Mouse (Mus musculus) embryonic facial prominence, embryonic 10.5 days (tissue): Measurements from ENCODE around the gene Slc39a1. TPM values are rescaled to one million over a fixed set of nuclear protein-coding genes. Genes with fewer than 3 reads are reported as not detected.
"Not testable (repeated sequence)": the region's sequence is repeated elsewhere in the genome, so short reads cannot be mapped to it uniquely, and the experiment has no call there.

Source experiments
- DNase-seq: peaks from one replicate; pipeline ENCODE4 v3.0.0-alpha.2; 2017; ENCODE audit warnings: low spot score
- H3K27ac ChIP-seq: fragments of 300-500 bp; sonication (generic); replicated peaks from 2 replicates; pipeline ENCODE4 v1.5.1; 2016; ENCODE audit warnings: mild to moderate bottlenecking
- H3K27me3 ChIP-seq: fragments of 300-500 bp; sonication (generic); replicated peaks from 2 replicates; pipeline ENCODE4 v1.6.1; 2016; ENCODE audit warnings: low read depth, mild to moderate bottlenecking; ENCODE audit not compliant: poor library complexity, severe bottlenecking
- H3K36me3 ChIP-seq: fragments of 300-500 bp; sonication (generic); replicated peaks from 2 replicates; pipeline ENCODE4 v1.6.1; 2016; ENCODE audit warnings: mild to moderate bottlenecking, moderate library complexity
- H3K4me1 ChIP-seq: fragments of 300-500 bp; sonication (generic); 2 replicates; pipeline ENCODE4 v1.6.1; 2016
- H3K4me3 ChIP-seq: fragments of 300-500 bp; sonication (generic); 2 replicates; pipeline ENCODE4 v1.5.1; 2016; ENCODE audit warnings: mild to moderate bottlenecking, moderate library complexity
- H3K9me3 ChIP-seq: fragments of 300-500 bp; sonication (generic); 2 replicates; pipeline ENCODE4 v1.6.1; 2016; ENCODE audit warnings: mild to moderate bottlenecking
- WGBS: fragments of 180-500 bp; shearing (Covaris S2); methylation state at CpG from one replicate; pipeline ENCODE4 v1.1.7; 2016; 5-methylcytosine and 5-hydroxymethylcytosine counted together
- polyA plus RNA-seq: library from polyadenylated mRNA; unstranded; fragments of >200 nt; fragmentation: Nextera tagmentation; extraction: Ambion mirVana; gene quantifications from 2 replicates; pipeline ENCODE4 v1.2.1, GENCODE M21; 2016

Slc39a1 gene
- polyA plus RNA-seq, 1 experiment from 2014 or later = 64.2 TPM

DNA sequence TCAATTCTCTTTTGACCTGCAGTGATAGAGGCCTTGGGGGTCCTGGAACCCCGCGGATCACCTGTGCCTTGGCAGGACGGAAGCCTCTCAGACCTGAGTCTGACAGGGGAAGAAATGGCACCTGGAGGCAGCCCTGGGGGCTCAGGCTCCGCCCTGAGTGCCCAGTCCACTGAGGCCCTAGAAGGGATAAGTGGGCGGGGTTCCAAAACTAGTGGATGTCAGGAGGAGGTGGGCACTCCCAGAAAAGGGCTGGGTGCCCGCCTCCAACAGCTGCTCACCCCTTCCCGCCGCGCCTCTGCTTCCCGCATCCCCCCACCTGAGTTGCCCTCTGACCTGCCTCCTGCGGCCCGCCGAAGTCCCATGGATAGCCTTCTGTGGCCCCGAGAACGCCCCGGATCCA is 28.9 kb downstream of the Slc39a1 start:
- WGBS = 41% methylated on average over 16 of the region's 16 CpGs
- DNase-seq = no peak
- Histone ChIP-seq H3K36me3 (peaks cover 89% of the 10 kb centered on the region), H3K4me1 (peaks cover 10% of the 10 kb centered on the region), H3K9me3 (no peaks in the 10 kb centered on the region), H3K27me3 (no peaks in the 10 kb centered on the region), H3K27ac (no peak overlapping the region), H3K4me3 (no peak overlapping the region)

DNA sequence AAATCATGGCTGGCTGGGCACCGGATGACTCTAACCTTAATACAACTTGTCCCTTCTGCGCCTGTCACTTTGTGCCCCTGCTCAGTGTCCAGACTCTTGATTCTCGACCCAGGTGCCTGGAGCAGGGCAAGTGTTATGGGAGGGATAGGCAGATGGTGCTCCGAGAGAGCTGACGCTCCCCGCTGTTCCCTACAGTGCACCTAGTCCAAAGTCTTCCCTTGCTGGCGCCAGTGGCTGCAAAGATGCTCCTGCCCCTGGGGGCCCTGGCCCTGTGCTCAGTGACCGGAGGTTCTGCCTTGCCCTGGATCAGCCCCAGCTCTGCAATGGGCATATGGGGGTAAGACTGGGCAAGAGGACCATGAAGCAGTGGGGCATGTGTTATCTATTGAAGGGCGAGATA is 29.8 kb downstream of the Slc39a1 start:
- Histone ChIP-seq H3K27me3 (no peaks in the 10 kb centered on the region), H3K36me3 (peaks cover 80% of the 10 kb centered on the region), H3K9me3 (no peaks in the 10 kb centered on the region), H3K4me3 (0 out of 2 replicates have a peak overlapping the region, but pooled peaks have one; percentile 3), H3K4me1 (peaks cover 6% of the 10 kb centered on the region; the same call in 1 of the 2 replicates), H3K27ac (no peak overlapping the region)
- 89% methylated on average over 9 of the region's 9 CpGs for WGBS
- DNase-seq = no peak

DNA sequence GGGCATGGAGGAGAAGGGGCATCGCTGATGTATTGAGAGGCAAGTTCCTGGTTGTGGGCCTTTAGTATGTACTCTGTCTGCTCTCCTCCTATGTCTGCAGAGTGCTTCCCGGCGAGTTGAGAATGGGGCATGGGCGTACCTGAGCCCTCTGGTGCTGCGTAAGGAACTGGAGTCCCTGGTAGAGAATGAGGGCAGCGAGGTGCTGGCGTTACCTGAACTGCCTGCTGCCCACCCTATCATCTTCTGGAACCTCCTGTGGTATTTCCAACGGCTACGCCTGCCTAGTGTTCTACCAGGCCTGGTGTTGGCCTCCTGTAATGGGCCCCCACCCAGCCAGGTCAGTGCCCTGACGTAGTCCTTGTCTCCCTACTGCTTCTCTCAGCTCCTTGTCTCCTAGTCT is 30.2 kb downstream of the Slc39a1 start:
- no peak overlapping the region for H3K27ac ChIP-seq
- no peak for DNase-seq
- peaks cover 6% of the 10 kb centered on the region; the same call in 1 of the 2 replicates for H3K4me1 ChIP-seq
- peaks cover 75% of the 10 kb centered on the region for H3K36me3 ChIP-seq
- H3K4me3 ChIP-seq = 0 out of 2 replicates have a peak overlapping the region, but pooled peaks have one; percentile 3
- H3K9me3 ChIP-seq = no peaks in the 10 kb centered on the region
- no peaks in the 10 kb centered on the region for H3K27me3 ChIP-seq
- 91% methylated on average over 10 of the region's 10 CpGs for WGBS

DNA sequence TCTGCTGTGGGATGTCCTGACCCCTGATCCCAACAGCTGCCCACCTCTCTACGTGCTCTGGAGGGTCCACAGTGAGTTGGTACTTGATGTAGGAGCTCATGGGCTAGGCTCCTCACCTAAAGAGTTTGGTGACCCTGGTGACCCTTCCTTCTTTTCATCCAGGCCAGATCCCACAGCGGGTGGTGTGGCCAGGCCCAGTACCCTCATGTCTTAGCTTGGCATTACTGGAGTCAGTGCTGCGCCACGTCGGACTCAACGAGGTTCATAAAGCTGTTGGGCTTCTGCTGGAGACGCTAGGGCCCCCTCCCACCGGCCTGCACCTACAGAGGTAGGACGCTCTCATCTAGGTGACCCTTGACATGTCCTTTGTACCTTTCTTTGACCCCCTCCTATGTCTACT is 31.2 kb downstream of the Slc39a1 start:
- Histone ChIP-seq H3K27ac (no peak overlapping the region), H3K27me3 (no peaks in the 10 kb centered on the region), H3K4me1 (peaks cover 6% of the 10 kb centered on the region; the same call in 1 of the 2 replicates), H3K4me3 (no peak overlapping the region), H3K36me3 (peaks cover 65% of the 10 kb centered on the region), H3K9me3 (no peaks in the 10 kb centered on the region)
- DNase-seq = no peak
- WGBS = 91% methylated on average over 9 of the region's 9 CpGs

DNA sequence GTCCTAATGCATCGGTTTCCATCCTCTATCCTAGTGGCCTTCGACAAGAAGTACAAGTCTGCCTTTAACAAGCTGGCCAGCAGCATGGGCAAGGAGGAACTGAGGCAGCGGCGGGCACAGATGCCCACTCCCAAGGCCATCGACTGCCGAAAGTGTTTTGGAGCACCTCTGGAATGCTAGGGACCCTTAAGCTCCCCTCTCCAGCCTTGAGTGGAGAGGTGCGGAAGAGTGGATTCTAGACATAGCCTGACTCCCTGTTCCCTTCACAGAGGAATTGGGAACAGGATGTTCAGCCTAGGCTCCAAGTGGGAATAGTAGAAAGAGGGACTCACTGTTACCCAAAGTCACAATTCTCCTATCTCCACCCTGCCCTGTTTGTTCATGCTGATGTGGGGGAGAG is 31.8 kb downstream of the Slc39a1 start:
- Histone ChIP-seq H3K27ac (no peak overlapping the region), H3K4me1 (peaks cover 6% of the 10 kb centered on the region; the same call in 1 of the 2 replicates), H3K9me3 (no peaks in the 10 kb centered on the region), H3K36me3 (peaks cover 63% of the 10 kb centered on the region), H3K4me3 (no peak overlapping the region), H3K27me3 (no peaks in the 10 kb centered on the region)
- 98% methylated on average over 7 of the region's 7 CpGs for WGBS
- DNase-seq = no peak

DNA sequence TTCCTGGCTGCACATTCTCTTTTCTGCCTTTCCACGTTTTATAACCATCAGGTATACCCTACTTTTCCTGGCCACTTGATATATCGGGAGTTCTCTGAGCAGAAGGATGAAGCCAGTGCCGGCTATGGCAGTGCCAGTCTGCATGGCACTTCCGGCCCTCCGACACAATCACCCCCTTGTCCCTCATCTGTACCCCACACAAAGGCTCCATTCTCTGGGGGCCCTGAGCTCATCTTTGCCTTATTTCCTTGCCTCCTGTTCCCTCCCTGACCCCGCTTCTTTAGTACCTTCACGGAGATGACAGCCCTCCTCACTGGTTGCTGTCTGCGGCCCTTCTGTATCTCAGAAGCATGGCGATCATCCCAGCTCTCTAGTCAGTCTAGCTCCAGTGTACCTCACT is 32.7 kb downstream of the Slc39a1 start:
- no peaks in the 10 kb centered on the region for H3K27me3 ChIP-seq

DNA sequence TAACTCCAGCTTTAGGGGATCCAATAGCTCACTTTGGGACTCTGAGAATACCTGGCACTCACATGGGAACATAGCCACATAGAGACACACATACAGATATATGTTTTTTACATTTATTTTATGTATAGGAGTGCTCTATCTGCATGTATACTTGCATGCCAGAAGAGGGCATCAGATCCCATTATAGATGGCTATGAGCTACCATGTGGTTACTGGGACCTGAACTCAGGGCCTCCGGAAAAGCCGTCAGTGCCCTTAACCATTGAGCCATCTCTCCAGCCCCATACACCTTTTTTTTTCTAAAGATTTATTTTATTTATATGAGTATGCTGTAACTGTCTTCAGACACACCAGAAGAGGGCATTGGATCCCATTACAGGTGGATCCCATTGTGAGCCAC is 36.2 kb downstream of the Slc39a1 start:
- Histone ChIP-seq H3K9me3 (no peaks in the 10 kb centered on the region), H3K27ac (no peak overlapping the region), H3K4me1 (no peaks in the 10 kb centered on the region), H3K36me3 (peaks cover 22% of the 10 kb centered on the region), H3K27me3 (no peaks in the 10 kb centered on the region), H3K4me3 (no peak overlapping the region)
- WGBS = 95% methylated on average over 2 of the region's 2 CpGs
- no peak for DNase-seq

More for the DNA sequence above, 32.7 kb downstream of the Slc39a1 start:
- Histone ChIP-seq H3K4me1 (peaks cover 6% of the 10 kb centered on the region; the same call in 1 of the 2 replicates), H3K36me3 (peaks cover 57% of the 10 kb centered on the region), H3K9me3 (no peaks in the 10 kb centered on the region), H3K27ac (no peak overlapping the region), H3K4me3 (no peak overlapping the region)
- no peak for DNase-seq
- WGBS = 70% methylated on average over 9 of the region's 9 CpGs

DNA sequence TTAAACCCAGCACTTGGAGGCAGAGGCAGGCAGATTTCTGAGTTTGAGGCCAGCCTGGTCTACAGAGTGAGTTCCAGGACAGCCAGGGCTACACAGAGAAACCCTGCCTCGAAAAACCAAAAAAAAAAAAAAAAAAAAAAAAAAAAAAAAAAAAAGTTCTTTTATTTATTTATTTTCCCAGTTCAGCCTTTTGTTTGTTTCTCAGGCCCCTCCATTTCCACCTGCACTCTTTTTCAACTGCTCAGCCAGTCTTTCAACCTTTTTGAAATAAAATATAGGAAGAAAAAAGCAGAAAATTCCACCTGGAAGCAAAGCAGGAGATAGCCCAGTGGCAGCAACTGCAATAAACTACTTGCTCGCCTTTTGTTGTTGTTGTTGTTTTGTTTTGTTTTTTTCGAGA is 41.4 kb downstream of the Slc39a1 start:
- not testable (repeated sequence) for DNase-seq, H3K9me3 ChIP-seq, H3K4me3 ChIP-seq, H3K27ac ChIP-seq, H3K36me3 ChIP-seq, H3K27me3 ChIP-seq
- peaks cover 11% of the 10 kb centered on the region for H3K4me1 ChIP-seq
- 63% methylated on average over 3 of the region's 3 CpGs for WGBS

DNA sequence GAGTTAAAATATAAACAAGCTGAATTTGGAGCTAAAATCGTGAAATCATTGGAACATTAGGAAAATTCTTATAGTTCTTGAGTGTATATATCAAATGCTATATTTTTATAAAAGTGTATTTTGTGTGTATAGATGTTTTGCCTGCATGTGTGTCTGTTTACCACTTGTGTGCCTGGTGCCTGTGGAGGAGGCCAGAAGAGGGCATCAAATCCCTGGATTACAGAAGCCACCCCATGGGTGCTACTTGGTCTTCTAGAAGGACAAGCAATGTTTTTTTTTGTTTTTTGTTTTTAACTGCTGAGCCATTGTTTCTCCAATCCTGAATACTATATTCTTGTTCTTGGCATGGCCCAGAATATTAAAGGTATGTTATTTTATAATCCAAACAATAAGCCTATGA is 42.6 kb downstream of the Slc39a1 start:
- H3K36me3 ChIP-seq = peaks cover 7% of the 10 kb centered on the region; the same call in 1 of the 2 replicates
- no peaks in the 10 kb centered on the region for H3K9me3 ChIP-seq
- H3K27me3 ChIP-seq = no peaks in the 10 kb centered on the region
- H3K27ac ChIP-seq = no peak overlapping the region
- WGBS = 92% methylated on average over 1 of the region's 1 CpGs
- H3K4me1 ChIP-seq = peaks cover 20% of the 10 kb centered on the region
- no peak for DNase-seq
- no peak overlapping the region for H3K4me3 ChIP-seq

DNA sequence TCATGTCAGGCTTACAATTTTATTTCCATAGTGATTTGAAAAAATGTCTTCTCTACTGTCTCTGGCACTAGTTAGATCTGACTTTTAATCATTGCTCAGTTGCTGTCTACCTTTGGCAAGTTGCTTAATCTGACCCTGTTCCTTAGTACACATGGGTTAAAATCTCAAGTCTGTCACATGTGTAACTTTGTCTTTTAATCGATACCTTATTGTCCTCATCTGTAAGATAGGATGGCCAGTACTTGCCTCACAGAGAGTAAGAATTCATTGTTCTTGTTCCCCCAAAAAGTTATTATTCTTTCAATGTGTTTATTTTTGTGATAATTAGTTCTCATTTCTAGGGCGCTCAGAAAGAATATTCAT is 44.0 kb downstream of the Slc39a1 start:
- no peaks in the 10 kb centered on the region for H3K9me3 ChIP-seq
- peak overlapping the region; percentile 87 for H3K4me3 ChIP-seq
- 41% methylated on average over 2 of the region's 2 CpGs for WGBS
- H3K27me3 ChIP-seq = no peaks in the 10 kb centered on the region
- H3K27ac ChIP-seq = peak overlapping the region; percentile 99
- H3K4me1 ChIP-seq = peaks cover 20% of the 10 kb centered on the region
- peaks cover 19% of the 10 kb centered on the region for H3K36me3 ChIP-seq
- DNase-seq = no peak

DNA sequence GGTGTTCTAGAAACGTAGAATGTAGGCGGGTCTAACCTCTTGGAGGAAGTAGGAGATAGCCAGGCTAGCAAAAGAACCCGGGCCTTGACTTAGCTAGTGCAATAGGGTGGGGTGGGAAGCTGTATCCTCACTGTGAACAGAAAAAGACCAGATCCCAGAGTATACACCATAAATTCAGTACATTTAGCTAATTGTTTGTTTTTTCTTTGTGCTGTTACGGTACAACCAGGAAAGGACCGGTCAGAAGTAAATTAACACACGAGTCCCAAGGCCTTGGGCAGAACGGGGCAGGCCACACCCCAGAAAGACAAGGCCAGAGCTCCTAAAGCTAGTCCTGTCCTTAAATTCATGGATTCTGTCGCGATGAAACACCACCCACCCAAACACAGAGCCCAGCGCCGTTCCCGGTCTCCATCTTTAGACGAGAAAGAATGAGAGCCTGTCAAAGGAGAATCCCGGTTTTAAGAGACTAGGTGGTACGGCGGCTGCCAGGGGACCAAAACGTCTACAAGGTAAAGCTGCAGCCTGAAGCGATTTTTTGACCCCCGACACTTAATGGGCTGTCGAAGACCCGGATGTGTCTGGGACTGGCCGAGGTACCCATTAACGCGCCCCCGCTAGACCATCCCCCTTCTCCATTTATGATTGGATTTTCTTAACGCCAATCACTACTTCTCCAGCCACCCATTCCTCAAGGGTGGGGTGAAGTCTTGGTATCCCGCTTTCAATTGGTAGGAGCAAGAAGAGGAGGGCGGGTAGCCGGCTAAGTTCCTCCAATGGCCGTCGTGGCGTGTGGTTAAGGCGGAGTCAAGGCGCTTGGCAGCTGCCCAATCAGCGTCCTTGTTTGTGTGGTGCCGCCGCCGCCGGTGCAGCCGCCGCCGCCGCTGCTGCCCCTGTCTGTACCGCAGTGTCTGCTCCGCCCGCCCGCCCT is 44.6 kb downstream of the Slc39a1 start, which contains the start of gene Gatad2b:
Gene Gatad2b, plus strand, starts transcription at position 834 of the 931 bp plus-strand sequence.
- DNase-seq = peak; percentile 98
- Histone ChIP-seq H3K4me1 (peaks cover 20% of the 10 kb centered on the region), H3K4me3 (peak within 1 kb of the TSS; percentile 87), H3K27me3 (no peaks in the 10 kb centered on the region), H3K36me3 (peaks cover 26% of the 10 kb centered on the region), H3K27ac (peak within 1 kb of the TSS; percentile 99), H3K9me3 (no peaks in the 10 kb centered on the region)
- WGBS = under 1% methylated on average over 47 of the region's 47 CpGs

DNA sequence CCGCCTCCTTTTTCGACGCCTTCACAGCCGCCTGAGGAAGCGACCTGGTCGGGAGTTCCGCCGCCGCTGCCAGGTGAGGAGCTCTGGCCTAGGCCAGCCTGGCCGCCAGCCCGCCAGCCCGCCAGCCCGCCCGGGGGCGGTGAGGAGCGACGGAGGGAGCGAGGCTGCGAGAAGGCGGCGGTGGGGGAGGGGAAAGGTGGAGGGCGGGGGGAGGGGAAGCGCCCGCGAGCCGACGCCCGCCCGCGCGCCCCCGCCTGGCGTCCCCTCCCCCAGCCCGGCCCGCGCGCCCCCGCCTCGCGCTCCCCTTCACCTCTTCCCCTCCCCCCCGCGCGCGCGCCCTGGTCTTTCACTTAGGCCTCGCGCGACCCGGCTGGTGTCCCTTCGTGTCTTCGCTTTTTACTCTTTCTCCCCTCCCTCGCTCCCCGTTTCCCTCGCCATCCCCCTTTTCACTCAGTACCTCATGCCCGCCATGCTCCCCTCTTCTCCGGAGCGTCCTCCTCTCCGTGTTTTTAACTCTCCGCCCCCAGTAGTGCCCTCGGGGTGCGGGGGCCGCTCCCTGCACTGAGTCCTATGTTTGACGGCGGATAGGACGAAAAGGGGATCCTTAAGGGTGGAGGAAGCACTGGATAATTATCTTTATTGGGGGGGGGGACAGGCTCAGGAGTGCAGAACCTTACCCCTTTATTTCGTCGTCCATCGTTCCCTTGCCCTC is 45.5 kb downstream of the Slc39a1 start:
- Histone ChIP-seq H3K4me3 (peak overlapping the region; percentile 87), H3K36me3 (peaks cover 32% of the 10 kb centered on the region), H3K9me3 (no peaks in the 10 kb centered on the region), H3K27ac (peak overlapping the region; percentile 99), H3K4me1 (peaks cover 20% of the 10 kb centered on the region), H3K27me3 (no peaks in the 10 kb centered on the region)
- under 1% methylated on average over 57 of the region's 68 CpGs for WGBS
- peak; percentile 92 for DNase-seq
